Mouse (Mus musculus): ENCODE data around the gene Smim13. TPM values are rescaled to one million over a fixed set of nuclear protein-coding genes. Genes with fewer than 3 reads are reported as not detected.

Smim13 gene
- polyA plus RNA-seq, 1 experiment from 2014 or later, result 24.9 TPM

- H3K4me3 ChIP-seq, result no peak overlapping the region
- no peak overlapping the region for H3K9ac ChIP-seq
- no peak overlapping the region for H3K4me2 ChIP-seq
- no peaks in the 10 kb centered on the region for H3K4me1 ChIP-seq
- no peaks in the 10 kb centered on the region for H3K36me3 ChIP-seq (replicated peaks)
- whole genome bisulfite sequencing, result 65% methylated on average over 10 of the region's 10 CpGs
- H3K9me3 ChIP-seq, result no peaks in the 10 kb centered on the region
- no peak for ATAC-seq (replicated peaks)
- H3K27me3 ChIP-seq (replicated peaks), result no peaks in the 10 kb centered on the region
- H3K27ac ChIP-seq, result no peak overlapping the region
Observed at GRCm38 (mm10) chr13:41302716-41303115, 53.1 kb downstream of the Smim13 start.

DNA sequence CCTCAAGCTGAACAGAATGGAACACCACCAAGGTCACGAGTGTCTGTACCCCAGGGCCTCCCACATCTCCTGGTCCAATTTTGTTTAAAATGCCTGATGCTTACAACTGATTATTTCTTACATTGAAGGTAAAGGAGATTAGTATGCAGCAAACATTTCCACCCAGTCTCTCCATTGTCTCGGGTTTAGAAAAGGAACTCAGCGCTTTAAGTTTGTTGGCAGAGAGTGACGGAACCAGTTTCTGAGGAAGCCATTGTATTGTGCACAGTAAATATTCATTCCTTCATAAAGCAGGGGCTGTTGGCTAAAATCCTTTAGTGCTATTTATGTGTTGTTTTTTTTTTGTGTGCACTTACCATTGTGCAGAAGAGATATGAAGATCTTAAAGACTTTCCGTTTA, 71.1 kb downstream of the Smim13 start:
- H3K4me1 ChIP-seq, result no peaks in the 10 kb centered on the region; the same call in 1 of the 2 replicates
- no peak overlapping the region for H3K9ac ChIP-seq
- H3K4me2 ChIP-seq, result no peak overlapping the region
- H3K27ac ChIP-seq, result peak overlapping the region; percentile 61
- WGBS, result 30% methylated on average over 5 of the region's 5 CpGs
- H3K27me3 ChIP-seq (replicated peaks), result no peaks in the 10 kb centered on the region
- 0 out of 2 replicates have a peak, but pooled peaks cover 2% of the 10 kb centered on the region for H3K36me3 ChIP-seq (replicated peaks)
- ATAC-seq (replicated peaks), result no peak
- H3K4me3 ChIP-seq, result no peak overlapping the region
- H3K9me3 ChIP-seq, result no peaks in the 10 kb centered on the region

DNA sequence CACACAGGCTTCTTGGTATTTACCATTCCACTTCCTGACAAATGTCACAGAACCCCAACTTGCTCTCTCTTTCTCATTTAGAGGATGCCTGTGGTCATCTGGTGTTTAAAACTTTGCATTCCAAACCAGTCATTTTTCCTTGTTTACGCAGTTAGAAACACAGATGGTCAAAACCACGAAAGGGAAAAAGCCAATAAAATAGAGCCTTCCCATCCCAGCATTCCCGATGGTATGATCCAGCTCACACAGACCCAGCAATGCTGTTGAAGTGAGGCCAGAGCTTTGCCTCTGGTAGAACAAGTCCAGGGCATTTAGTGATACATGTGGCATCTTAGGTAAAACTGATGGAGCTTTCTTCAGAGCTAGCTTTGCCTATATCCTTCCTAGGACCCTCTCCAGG, 71.8 kb downstream of the Smim13 start:
- H3K4me1 ChIP-seq, result no peaks in the 10 kb centered on the region; the same call in 1 of the 2 replicates
- peak overlapping the region; percentile 61 for H3K27ac ChIP-seq
- H3K36me3 ChIP-seq (replicated peaks), result no peaks in the 10 kb centered on the region
- H3K27me3 ChIP-seq (replicated peaks), result no peaks in the 10 kb centered on the region
- H3K9ac ChIP-seq, result no peak overlapping the region
- H3K4me3 ChIP-seq, result no peak overlapping the region
- H3K9me3 ChIP-seq, result no peaks in the 10 kb centered on the region
- no peak overlapping the region for H3K4me2 ChIP-seq
- WGBS, result 77% methylated on average over 3 of the region's 3 CpGs
- no peak for ATAC-seq (replicated peaks)

GRCm38 (mm10) chr13:41324631-41325030, 75.0 kb downstream of the Smim13 start:
- no peak overlapping the region for H3K27ac ChIP-seq
- no peak for ATAC-seq (replicated peaks)
- H3K4me2 ChIP-seq, result no peak overlapping the region
- H3K9me3 ChIP-seq, result no peaks in the 10 kb centered on the region
- no peak overlapping the region for H3K9ac ChIP-seq
- H3K36me3 ChIP-seq (replicated peaks), result no peaks in the 10 kb centered on the region
- H3K4me1 ChIP-seq, result no peaks in the 10 kb centered on the region; the same call in 1 of the 2 replicates
- no peak overlapping the region for H3K4me3 ChIP-seq
- 84% methylated on average over 4 of the region's 4 CpGs for WGBS
- H3K27me3 ChIP-seq (replicated peaks), result no peaks in the 10 kb centered on the region

DNA sequence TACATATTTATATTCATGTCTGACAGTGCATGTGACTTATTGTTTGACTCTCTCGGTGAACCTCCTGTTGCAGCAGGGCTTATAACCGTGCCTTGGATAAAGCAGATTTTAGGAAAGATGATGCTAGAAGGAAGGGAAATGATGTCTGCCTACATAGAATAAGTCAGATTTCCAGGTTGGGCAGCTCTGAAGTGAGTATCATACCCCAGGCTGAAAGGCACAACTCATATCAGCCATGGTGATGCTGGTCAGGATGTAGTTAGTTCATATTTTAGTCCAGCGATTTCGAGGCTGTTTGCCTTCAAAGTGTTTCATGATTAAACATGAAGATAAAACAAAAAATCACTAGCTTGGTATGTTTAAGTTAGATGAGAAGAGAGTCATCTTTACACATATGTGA, 75.7 kb downstream of the Smim13 start:
- Histone ChIP-seq H3K4me3 (no peak overlapping the region), H3K27ac (no peak overlapping the region), H3K4me2 (no peak overlapping the region), H3K27me3 (replicated peaks) (no peaks in the 10 kb centered on the region), H3K9ac (no peak overlapping the region), H3K4me1 (no peaks in the 10 kb centered on the region; the same call in 1 of the 2 replicates), H3K9me3 (no peaks in the 10 kb centered on the region), H3K36me3 (replicated peaks) (no peaks in the 10 kb centered on the region)
- WGBS, result 88% methylated on average over 4 of the region's 4 CpGs
- ATAC-seq (replicated peaks), result no peak

DNA sequence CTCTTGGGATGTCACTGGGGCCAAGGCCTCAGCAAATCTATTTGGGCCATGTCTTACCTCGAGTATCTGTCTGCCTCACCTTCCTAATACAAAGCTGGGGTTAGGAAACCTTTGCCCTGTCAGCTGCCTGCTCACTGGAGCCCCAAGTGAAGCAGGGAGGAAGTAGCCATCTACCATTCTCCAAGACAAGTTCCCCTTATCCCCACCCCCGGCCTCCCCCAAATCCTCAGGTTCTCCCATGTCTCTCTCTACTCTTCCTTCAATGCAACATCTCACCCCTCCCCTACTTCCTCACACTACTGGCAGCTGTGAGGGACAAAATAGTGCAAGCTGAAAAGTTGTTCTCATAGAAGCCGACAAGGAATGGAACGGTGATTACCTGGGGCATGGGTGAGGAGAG, 76.5 kb downstream of the Smim13 start:
- Histone ChIP-seq H3K4me1 (no peaks in the 10 kb centered on the region; the same call in 1 of the 2 replicates), H3K9me3 (no peaks in the 10 kb centered on the region), H3K4me2 (no peak overlapping the region), H3K27ac (no peak overlapping the region), H3K4me3 (no peak overlapping the region), H3K36me3 (replicated peaks) (no peaks in the 10 kb centered on the region), H3K27me3 (replicated peaks) (no peaks in the 10 kb centered on the region), H3K9ac (no peak overlapping the region)
- no peak for ATAC-seq (replicated peaks)
- 84% methylated on average over 4 of the region's 4 CpGs for WGBS

Other genes starting within 250 kb of the Smim13 start
- gene Pak1ip1, start 248.8 kb upstream of the Smim13 start, polyA plus RNA-seq (2015; fragmentation: Nextera tagmentation; extraction: Ambion mirVana), result 56.2 and 61.4 TPM in 2 replicates
- 107 and 110 TPM in 2 replicates for gene Tmem14c, start 233.6 kb upstream of the Smim13 start, polyA plus RNA-seq (2015; fragmentation: Nextera tagmentation; extraction: Ambion mirVana)
- 1.8 and 2.2 TPM in 2 replicates for gene Mak, start 170.1 kb upstream of the Smim13 start, polyA plus RNA-seq (2015; fragmentation: Nextera tagmentation; extraction: Ambion mirVana)
- gene Gcm2, start 138.8 kb upstream of the Smim13 start, polyA plus RNA-seq (2015; fragmentation: Nextera tagmentation; extraction: Ambion mirVana), result not detected in 2 replicates
- gene Sycp2l, start 135.5 kb upstream of the Smim13 start, polyA plus RNA-seq (2015; fragmentation: Nextera tagmentation; extraction: Ambion mirVana), result not detected in 2 replicates
- gene Elovl2, start 29.4 kb upstream of the Smim13 start, polyA plus RNA-seq (2015; fragmentation: Nextera tagmentation; extraction: Ambion mirVana), result 40.0 and 43.4 TPM in 2 replicates
- not detected in 2 replicates for gene Gm17364, start 24.1 kb downstream of the Smim13 start, polyA plus RNA-seq (2015; fragmentation: Nextera tagmentation; extraction: Ambion mirVana)
- 13.3 and 16.5 TPM in 2 replicates for gene Nedd9, start 237.5 kb downstream of the Smim13 start, polyA plus RNA-seq (2015; fragmentation: Nextera tagmentation; extraction: Ambion mirVana)

Data from midbrain, embryonic 15.5 days (tissue).